Mouse (Mus musculus): ENCODE results near the gene Creld2. TPM values are rescaled to one million over a fixed set of nuclear protein-coding genes. Genes with fewer than 3 reads are reported as not detected.

Gene Creld2
- total RNA-seq, 1 experiment from 2014 or later: 35.0 TPM

DNA sequence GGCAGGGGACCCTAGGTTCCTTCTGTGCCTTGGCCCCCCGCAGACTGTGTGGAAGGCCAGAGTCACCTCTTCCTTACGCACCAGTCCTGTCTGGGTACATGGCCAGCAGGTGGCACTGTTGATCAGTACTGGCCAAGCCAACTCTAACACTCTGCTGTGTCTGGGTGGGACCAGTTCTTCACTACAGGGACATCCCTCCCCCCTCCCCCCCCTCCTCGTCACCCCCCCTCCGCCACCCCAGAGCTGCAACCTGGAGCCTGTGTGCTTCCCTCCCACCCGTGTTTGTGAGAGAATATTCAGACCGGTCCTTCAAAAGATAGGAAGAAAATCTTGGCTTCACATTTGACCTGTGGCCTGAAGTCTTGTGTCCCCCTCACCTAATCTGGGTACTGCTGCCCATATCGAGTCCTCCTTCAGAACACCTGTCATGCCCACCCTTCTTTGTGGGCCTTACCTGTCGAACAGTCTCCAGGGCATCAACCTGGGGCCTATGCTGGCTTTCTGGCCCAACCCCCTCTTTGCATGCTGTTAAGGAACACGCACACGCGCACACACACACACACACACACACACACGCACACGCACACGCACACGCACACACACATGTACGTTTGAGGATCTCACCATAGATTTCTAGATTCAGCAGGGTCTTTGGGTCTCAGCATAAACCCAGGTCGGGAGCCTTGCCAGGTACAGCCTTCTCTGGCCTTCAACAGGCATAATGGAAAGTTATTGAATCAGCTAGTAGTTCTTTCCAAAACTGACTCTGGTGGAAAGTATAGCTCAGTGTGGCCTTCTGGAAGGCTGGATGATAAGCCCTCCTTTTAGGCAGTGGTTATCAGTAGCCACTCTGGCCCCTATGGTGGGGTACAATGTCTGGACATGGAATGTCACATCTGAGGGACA is 9.6 kb downstream of the Creld2 start:
- DNase-seq: peak; percentile 93

DNA sequence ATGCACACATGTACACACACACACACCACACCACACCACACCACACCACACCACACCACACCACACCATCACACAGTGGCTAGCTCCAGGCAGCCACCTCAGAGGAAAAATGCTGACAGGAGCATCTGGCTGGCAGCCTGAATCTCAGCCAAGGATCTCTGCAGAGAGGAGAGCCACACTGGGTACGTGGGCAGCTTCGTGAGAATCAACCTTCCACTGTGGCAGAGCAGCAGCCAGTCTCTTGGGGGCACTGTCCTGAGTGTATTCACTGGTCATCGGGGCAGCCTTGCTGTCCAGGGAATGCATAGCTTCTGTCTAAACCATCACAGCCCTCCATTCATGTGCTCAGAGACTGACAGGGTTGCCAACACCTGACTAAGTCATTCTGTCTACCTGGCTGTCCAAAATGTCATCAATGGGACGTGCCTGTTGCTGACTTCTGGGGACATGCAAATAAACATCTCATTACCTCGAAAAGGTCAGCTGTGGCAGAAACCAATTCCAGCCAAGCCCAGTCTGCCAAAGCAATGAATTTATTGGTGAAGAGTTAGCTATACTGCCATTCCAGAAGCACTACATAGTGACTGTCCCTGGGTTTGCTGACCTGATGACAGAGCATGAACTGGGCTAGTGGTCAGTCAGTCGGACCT is 10.5 kb downstream of the Creld2 start:
- peak; percentile 53 for DNase-seq

DNA sequence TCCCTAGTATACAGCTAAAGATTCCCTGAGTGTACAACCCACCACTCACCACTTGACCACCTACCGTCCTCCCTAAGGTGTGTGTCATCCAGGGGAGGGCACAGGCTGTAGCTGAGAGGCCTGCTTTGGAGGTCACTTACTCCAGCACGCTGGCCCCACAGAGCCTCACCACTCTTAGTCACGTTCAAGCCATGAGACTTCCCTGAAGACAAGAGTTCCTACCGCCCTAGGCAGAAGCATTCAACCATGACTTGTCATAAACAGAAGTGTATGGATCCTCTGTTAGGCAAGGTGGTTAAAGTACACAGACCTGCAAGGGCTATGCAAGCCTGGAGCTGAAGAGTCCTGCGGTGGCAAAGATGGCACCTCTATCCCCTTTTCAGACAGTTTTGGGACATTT is 11.2 kb downstream of the Creld2 start:
- DNase-seq: no peak

DNA sequence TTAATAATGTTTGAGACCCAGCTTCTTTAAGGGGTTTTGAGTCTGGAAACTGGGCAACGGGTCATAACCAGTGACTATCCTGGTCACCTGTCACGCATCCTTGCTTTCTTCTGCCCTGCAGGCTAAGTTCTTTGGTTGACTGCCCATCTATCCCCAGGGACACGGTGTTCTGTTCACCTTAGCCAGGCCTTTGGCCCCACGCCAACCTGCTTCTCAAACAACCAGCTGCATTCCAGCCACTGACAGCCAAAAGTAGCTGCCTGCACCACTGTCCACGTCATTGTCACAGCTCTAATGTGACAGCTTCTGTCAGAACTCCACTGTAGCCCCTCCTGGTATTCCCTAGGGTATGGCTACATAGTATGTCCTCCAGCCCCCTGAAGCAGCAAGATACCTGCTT is 12.0 kb downstream of the Creld2 start:
- peak; percentile 78 for DNase-seq

DNA sequence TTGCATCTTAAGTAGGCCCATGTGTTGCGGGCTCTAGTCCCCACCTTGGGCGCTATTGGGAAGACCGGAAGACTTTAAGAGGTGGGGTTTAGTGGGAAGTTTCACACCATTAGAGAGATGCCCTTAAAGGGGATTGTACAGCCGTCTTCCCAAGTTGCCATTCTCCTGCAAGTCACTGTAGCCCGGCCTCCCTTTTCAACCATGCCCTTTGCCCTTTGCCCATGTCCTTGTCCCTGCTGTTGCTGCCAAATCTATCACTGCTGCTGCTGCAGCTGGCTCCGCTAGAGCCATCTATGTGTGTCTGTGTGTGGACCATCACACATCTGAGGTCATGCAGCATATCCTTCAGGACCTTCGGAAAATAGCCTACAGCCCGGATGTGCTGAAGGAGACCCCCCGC is 13.1 kb downstream of the Creld2 start:
- no peak for DNase-seq

DNA sequence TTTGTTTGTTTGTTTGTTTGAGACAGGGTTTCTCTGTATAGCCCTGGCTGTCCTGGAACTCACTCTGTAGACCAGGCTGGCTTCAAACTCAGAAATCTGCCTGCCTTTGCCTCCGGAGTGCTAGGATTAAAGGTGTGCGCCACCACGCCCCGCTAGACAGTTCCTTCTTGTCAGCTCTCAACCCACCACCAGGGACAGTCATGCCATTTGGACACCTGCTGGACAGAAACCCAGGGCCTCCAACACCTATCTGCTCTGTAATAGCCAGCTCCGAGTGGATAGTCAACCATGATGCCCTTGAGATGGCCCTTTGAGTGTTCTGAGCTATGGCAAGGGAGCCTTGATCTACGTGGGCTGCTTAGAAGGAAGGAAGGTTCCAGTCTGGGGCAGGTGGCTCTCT is 16.6 kb downstream of the Creld2 start:
- no peak for DNase-seq

DNA sequence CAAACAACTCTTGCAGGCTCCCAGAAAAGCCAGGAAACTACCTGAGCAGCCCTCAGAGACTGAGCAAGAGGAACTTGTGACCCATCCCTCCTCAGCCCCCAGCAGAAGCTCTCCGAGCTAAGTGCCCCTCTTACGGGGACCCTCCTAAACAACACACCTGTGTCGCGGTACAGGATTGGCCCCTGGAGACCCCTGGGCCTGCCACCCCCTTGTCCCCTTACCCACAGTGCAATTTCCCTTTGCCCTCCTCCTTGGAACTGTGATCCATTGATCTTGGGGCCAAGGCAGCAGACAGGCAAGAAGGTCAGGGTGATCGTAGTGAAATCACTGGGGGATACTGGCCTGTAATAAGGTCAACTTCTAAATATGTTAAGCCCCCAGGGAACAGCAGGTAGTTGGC is 17.1 kb downstream of the Creld2 start:
- DNase-seq: no peak

DNA sequence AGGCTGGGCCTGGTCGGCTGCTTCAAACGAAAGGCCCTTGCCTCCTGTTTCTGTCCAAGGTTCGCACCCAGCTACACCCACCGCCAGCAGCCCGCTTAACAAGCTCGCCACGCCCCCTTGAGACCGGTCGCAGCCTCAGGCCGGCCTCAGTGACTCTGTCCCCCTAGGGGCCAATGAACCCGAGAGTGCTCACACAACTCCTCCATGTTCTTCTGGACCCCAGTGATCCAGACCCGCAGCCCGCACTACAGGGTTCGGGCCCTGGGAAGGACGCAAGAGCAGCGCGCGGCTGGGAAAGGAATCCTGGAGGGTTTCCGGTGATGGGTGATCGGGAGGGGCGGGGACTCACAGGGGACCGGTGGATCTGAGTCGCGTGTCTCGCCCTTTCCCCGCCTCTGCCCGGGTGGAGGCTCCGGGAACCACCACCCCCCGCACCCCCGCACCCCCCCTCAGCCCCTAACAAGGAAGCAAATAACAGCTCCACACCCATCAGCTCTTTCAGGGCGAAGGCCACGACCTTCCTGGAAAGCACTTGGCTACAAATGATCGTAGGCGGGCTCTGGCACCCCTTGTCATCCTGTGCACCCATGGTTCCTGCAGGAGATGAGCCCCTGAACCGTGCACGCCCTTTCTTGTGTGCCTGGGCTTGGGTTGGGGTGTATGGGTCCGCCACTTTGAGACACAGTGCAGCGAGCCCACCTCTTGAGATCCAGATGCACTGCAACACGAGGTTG is 17.9 kb downstream of the Creld2 start:
- DNase-seq: peak; percentile 88

DNA sequence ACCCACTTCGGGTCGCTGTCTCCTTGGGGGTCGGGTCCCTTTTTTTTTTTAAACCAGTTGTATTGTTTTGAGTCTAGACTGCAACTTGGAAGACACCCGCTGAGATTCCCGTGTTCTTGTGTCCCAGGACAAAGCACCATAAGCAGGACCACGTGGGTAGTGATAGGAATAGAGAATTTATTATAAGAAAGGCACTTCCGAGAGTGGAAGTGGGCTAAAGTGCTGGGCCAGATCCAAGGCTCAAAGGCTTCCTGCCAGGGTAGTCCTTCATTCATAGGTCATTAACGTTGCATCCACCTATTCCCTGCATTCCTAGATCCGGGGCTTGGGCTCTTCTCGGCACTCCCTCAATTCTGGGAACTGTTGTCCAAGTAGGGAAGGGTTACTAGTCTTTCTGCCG is 18.5 kb downstream of the Creld2 start:
- peak; percentile 77 for DNase-seq

DNA sequence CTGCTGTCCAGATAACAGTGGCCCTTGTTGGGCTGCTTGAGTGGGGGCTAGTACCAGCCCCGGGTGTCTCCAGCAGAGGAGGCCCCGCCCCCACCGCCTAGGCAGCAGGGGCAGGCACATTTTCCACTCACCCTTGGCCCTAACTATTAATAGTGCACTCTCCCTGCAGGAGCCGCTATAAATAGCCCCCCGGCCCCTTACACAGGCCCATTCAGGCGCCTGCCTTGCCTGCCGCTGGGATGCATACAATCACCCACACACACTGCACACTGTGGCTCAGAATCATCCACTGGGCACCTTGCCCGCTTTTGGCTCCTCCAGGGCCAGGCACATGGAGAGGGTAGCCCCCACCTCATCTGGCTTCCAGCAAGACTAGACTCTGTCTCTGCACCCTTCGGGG is 19.8 kb downstream of the Creld2 start:
- peak; percentile 72 for DNase-seq

DNA sequence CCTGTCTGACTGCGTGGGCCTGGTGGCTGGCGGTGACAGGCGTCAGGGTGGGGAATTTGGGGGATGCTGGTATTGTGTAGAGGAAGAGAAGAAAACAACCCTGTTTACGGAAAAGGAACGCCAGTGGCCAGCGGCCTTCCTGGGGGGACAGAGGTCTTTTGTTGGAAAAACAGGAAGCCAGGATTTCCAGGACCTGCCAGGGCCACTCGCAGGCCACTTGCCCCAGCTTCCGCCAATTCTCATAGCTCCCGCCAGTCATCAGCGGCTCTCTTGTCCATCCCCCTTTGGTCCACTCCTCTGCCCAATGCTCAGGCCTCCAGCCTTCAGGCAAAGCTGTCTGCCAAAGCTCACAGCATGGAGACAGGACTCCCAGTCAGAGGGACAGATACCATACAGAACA is 20.7 kb downstream of the Creld2 start:
- peak; percentile 68 for DNase-seq

DNA sequence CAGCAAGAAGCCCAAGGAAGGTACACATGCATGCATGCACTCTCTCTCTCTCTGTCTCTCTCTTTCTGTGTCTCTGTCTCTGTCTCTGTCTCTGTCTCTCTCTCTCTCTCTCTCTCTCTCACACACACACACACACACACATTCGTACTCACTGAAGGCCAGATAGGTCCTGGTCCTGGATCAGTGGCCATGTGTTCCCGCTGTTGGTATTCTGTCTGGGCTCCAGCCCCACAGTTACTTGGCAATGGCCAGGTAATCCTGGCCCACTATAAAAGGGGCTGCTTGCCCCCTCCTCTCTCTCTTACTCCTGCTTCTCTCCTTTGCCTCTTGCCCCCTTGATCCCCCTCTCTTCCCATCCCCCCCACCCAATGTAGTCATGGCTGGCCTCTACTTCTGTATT is 21.7 kb downstream of the Creld2 start:
- DNase-seq: no peak

DNA sequence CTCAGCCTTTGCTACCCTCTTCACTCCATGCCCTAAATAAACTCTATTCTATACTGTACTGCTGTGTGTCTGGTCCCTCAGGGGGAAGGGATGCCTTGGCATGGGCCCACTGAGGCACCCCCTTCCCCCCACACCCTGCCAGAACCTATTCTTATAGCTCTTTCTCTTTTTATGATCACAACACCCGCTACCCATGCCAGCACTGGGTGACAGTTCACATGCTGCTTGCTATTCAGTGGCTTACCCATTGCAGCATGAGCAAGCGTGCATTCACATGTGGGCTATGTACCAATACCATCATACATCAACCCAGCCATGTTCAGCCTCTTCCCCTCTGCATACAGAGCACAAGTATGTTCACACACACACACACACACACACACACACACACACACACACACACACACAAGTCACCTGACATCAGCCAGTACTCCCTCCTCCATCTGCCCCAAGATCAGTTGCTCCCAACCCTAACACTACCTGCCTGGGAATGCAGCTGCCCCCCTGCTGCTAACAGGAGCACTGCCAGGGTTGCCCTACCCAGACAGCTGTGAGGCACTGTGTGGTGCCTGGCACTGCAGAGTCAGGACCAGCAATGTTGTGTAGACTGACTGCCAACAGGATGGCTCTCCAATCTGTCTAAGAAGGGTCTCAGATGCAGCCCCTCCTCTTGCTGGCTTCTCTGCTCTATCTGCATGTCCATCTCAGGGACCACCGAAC is 22.3 kb downstream of the Creld2 start:
- DNase-seq: no peak

DNA sequence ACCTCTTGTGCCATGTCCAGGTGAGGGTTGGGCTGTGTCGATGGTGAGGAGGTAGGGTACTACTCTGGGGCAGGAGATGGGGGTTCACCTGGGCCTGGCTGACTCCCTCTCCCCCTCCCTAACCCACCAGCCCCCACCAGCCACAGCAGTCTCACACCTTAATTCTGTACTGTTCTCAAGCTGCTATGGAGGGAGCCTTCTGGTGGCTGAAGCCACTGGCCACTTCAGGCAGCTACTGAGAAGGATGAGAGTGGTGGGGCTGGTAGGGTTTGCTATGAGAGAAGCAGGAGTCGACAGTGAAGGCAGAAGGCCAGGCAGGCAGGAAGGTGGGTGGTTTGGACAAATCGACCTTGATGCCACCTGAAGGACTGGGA is 22.8 kb downstream of the Creld2 start:
- DNase-seq: no peak

DNA sequence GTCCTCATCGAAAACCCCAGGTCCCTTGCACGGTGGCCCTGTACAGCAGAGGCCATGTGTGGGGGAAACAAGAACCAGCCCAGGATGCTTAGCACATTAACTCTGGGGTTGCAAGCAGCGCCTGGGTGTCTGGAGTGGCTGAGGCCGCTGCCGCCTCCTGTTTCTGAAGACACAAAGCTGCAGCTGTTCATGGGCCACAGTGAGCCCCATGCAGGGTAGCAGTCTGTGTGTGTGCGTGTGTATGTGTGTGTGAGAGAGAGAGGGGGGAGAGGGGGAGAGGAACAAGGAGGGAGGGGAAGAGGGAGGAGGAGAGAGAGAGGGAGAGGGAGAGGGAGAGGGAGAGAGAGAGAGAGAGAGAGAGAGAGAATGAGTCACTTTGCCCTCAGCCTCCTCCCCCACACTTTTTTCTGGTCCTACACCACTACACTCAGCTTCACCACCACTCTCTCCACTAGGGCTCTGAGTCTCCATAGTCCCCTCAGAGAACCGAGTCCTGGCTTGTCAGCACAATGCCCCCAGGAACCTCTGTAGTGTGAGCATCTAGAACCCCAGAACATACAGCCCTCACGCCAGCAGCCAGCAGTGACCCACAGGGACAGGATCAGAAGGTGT is 24.1 kb downstream of the Creld2 start:
- DNase-seq: peak; percentile 27

DNA sequence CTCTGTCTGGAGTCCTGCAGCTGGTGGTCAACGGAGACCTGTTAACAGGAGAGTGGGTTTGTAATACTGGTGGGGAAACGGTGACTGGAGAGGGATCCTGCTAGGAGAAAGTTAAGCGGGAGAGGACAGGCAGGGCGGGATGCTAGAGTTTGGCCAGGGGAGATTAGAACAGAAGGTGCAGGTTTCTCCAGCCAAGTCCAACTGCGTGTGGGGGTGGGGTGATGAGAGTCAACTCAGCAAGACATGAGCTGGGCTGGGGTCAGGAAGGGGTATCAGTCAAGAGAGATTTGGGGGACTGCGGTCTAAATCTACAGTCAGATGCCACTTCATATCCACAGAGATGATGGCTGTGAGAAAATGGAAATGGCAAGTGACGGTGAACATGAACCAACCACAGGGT is 25.5 kb downstream of the Creld2 start:
- no peak for DNase-seq

DNA sequence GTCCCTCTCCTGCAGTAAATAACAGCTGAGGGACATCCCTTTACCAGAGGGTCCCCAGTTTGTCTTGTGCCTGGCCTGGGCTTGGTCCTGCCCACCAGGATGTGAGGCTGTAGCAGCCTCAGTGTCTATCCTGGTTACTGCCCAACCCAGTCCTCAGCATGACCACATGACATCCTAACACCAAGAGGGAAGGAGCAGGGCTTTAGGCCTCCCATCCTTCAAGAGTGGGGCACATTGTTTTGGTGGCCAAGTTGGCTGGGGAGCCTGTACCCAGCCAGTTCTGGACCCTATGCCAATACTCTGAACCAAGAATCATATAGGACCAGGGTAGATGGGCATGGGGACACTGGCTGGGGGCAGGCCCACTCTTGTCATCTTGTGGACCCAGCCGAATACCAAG is 29.2 kb downstream of the Creld2 start:
- no peak for DNase-seq

DNA sequence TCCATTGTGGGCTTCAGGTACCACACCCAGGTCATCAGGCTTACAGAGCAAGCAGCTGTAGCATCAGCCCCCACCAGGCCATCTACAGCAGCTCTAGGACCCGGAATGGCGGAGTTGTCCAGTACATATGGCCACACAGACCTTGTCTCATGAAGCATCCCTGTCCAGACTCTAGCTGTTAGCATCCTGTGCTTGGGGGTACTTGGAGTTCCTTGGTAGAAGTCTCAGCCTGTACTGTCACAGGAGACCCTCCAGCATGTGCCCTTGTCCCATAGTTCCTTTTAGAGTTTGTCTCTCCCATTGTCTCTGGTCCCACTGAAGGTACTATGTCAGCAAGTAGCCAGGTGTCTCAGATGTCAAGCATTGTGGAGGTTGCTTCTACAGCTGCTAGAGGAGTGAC is 30.2 kb downstream of the Creld2 start:
- no peak for DNase-seq

DNA sequence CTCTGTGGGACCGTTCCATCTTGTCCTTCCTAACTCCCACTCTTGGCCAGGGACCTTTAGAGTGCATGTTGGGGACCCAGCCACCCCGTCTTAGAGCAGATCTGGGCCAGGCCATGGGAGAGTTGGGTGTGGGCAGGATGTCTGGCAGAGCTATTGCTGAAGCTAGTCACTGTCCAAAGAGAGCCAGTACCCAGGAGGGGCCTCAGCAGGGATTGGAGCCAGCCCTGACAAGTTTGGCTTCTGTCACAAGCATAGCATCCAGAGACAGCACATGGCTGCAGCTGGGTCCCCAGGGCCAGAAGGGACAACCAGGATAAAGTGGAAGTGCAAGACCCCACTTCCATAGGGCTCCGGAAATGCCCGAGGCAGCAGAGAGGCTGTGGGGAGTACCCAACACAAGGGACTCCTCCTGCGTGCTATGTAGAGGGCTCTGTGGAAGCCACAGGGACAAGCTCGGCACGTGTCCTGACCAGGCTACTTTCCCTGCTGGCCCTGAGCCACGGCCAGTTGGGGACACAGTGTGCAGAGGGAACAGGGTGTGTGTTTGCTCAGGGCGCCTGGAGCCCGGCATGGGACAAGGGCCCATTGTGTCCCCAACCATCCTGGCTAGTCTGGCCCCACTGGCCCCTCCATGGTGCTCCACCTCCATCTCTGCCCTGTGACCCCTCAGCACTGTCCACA is 30.8 kb downstream of the Creld2 start:
- peak; percentile 90 for DNase-seq

DNA sequence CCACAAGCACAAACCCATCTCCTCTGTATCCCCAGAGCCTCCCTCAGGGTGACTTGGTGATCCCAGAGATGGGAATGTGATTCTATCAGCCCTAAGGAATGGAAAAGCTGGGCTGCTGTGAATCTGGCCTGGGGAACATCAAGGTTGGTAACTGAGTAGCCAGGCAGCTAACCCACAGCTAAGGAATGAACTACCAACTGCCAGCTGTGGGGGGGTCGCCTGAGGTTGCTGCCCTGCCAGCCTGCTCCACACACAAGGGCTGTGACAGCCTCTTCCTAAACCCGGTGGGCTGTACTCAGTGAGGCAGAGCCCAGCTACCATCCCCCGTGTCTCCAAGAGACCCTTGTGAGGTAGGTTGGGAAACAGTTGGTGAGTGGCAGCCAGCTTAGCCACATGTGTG is 31.6 kb downstream of the Creld2 start:
- DNase-seq: no peak

DNA sequence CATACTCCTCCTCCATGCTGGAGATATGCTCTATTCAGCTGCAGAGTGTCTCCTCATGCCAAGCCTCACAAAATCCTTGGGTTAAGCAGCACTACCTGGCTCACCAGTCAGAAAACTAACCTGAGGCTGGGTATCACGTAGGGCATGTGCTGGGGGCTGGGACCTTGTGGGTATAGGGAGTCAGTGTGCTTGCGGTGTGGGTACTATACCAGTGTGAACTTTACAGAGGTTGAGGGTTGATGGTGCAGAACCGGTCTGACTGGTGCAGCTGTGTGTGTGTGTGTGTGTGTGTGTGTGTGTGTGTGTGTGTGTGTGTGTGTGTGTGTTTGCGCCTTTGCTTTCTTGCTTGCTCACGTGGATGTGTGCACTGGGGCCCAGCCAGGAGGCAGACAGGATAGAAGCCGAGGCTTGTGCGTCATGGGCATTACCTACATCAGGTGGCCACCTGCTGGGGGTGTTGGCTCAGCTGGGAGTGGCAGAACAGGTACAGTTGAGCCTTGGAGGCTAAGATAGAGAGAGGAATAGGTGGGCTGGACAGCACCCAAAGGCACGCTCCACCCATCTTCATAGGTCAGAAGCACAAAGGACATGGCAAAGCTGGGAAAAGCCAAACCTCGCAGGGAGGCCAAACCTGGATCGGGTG is 32.2 kb downstream of the Creld2 start:
- peak; percentile 45 for DNase-seq
